Mouse (Mus musculus): ENCODE results near the gene Trmt11.

DNA sequence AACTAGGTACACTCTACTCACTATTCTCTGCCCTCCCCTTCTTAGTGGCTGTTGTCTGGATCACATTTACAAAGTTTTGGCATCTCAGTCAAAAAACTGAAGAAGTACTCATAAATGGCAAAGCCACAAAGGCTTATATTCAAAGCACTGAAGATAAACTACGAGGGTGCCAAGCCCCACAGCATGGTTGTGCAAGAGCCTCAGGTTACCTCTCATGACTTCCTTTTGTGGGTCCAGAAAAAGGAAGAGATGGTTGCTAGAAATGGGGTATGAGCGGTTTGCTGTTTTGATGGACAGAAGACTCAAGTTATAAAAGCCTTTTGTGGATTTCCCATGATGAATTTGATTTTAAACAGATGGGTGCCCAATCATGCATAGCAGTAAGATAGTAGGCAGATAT, 97.4 kb downstream of the Trmt11 start:
- TF ChIP-seq GATA1 (IDR thresholded peaks at IDR 0.05; ENCODE audit: low read length) (no peak), TAL1 (IDR thresholded peaks at IDR 0.05; ENCODE audit: low read length) (no peak)

All from erythroblast, embryonic 14.5 days (primary cell).